Mouse (Mus musculus) midbrain, postnatal 0 days (tissue): Measurements from ENCODE around the gene Mcm9. TPM values are rescaled to one million over a fixed set of nuclear protein-coding genes. Genes with fewer than 3 reads are reported as not detected.

Experiments used
- ATAC-seq: fragments of 200-750 bp; cut with Nextera tagmentation; 2 replicates; pipeline ENCODE4 v1.8.0; 2017; ENCODE audit warnings: moderate number of reproducible peaks, mild to moderate bottlenecking, moderate TSS enrichment, moderate library complexity; ENCODE audit not compliant: low FRiP score
- DNase-seq: peaks from one replicate; pipeline ENCODE4 v3.0.0-alpha.2; 2015; ENCODE audit warnings: low spot score
- H3K27ac ChIP-seq: fragments of 300-500 bp; sonication (generic); 2 replicates; pipeline ENCODE4 v1.5.1; 2014; ENCODE audit warnings: low read depth, mild to moderate bottlenecking, low read length, mixed read lengths
- H3K27me3 ChIP-seq: fragments of 300-500 bp; sonication (generic); 2 replicates; pipeline ENCODE4 v1.6.1; 2014; ENCODE audit warnings: low read length, control low read depth, mixed read lengths; ENCODE audit not compliant: insufficient read depth
- H3K36me3 ChIP-seq: fragments of 300-500 bp; sonication (generic); 2 replicates; pipeline ENCODE4 v1.6.1; 2014; ENCODE audit warnings: low read length, control low read depth, mixed read lengths; ENCODE audit not compliant: insufficient read depth
- H3K4me1 ChIP-seq: fragments of 300-500 bp; sonication (generic); 2 replicates; pipeline ENCODE4 v1.6.1; 2014; ENCODE audit warnings: mild to moderate bottlenecking, control low read depth, antibody characterized with exemption, low read length, mixed read lengths; ENCODE audit not compliant: insufficient read depth
- H3K4me2 ChIP-seq: fragments of 300-500 bp; sonication (generic); 2 replicates; pipeline ENCODE4 v1.6.1; 2014; ENCODE audit warnings: low read depth, mild to moderate bottlenecking, low read length, mixed read lengths; ENCODE audit not compliant: poor library complexity, severe bottlenecking
- H3K4me3 ChIP-seq: fragments of 300-500 bp; sonication (generic); 2 replicates; pipeline ENCODE4 v1.5.1; 2014; ENCODE audit warnings: low read depth, mild to moderate bottlenecking, low read length, moderate library complexity
- H3K9ac ChIP-seq: fragments of 300-500 bp; sonication (generic); replicated peaks from 2 replicates; pipeline ENCODE4 v1.6.1; 2014; ENCODE audit warnings: mild to moderate bottlenecking, low read length, moderate library complexity, mixed read lengths; ENCODE audit not compliant: poor library complexity, severe bottlenecking
- H3K9me3 ChIP-seq: fragments of 300-500 bp; sonication (generic); 2 replicates; pipeline ENCODE4 v1.6.1; 2016; ENCODE audit warnings: low read length, control low read depth
- CTCF ChIP-seq: IDR thresholded peaks from 2 replicates; pipeline ENCODE4 v1.5.1; 2016; ENCODE audit warnings: antibody characterized with exemption, mild to moderate bottlenecking
- WGBS: fragments of 180-500 bp; shearing (Covaris S2); extraction: QIAGEN DNeasy Blood & Tissue Kit; methylation state at CpG from one replicate; pipeline ENCODE4 v1.1.7; 2014; 5-methylcytosine and 5-hydroxymethylcytosine counted together
- polyA plus RNA-seq: library from polyadenylated mRNA; unstranded; fragments of >200 nt; fragmentation: Nextera tagmentation; extraction: Ambion mirVana; gene quantifications from 2 replicates; pipeline ENCODE4 v1.2.1, GENCODE M21; 2015
- total RNA-seq: library from RNA; depleted of rRNA; stranded (reverse); fragments of >200 nt; gene quantifications from 2 replicates; pipeline ENCODE4 v1.2.3, GENCODE M21; 2014

Gene Mcm9
- total and polyA plus RNA-seq, 2 experiments from 2014 or later, result 3.1 to 5.7 TPM

- 70% methylated on average over 10 of the region's 10 CpGs for WGBS
- no peak for ATAC-seq
Observed at GRCm38 (mm10) chr10:53634160-53634559, 3.9 kb upstream of the Mcm9 start.

GRCm38 (mm10) chr10:53629918-53630250 is 355 bp downstream of the Mcm9 start:
- ATAC-seq, result peak; percentile 95
- DNase-seq, result peak; percentile 98
- peak overlapping the region; percentile 80 for H3K27ac ChIP-seq
- no peak for TF ChIP-seq CTCF
- H3K9me3 ChIP-seq, result no peaks in the 10 kb centered on the region
- H3K4me1 ChIP-seq, result no peaks in the 10 kb centered on the region
- peak overlapping the region; percentile 79 for H3K9ac ChIP-seq
- H3K27me3 ChIP-seq, result no peaks in the 10 kb centered on the region
- under 1% methylated on average over 35 of the region's 35 CpGs for WGBS
- peak overlapping the region; percentile 76 for H3K4me3 ChIP-seq
- H3K4me2 ChIP-seq, result peak overlapping the region; percentile 50
- H3K36me3 ChIP-seq, result no peaks in the 10 kb centered on the region

More at GRCm38 (mm10) chr10:53634160-53634559, 3.9 kb upstream of the Mcm9 start:
- Histone ChIP-seq H3K4me1 (no peaks in the 10 kb centered on the region), H3K4me2 (no peak overlapping the region), H3K9me3 (no peaks in the 10 kb centered on the region), H3K36me3 (0 out of 2 replicates have a peak, but pooled peaks cover 3% of the 10 kb centered on the region), H3K27me3 (no peaks in the 10 kb centered on the region), H3K27ac (no peak overlapping the region), H3K9ac (no peak overlapping the region), H3K4me3 (no peak overlapping the region)
- no peak for TF ChIP-seq CTCF
- no peak for DNase-seq

GRCm38 (mm10) chr10:53629247-53629917 is 857 bp downstream of the Mcm9 start:
- Histone ChIP-seq H3K27me3 (no peaks in the 10 kb centered on the region), H3K4me2 (peak overlapping the region; percentile 50), H3K9me3 (no peaks in the 10 kb centered on the region), H3K4me3 (peak overlapping the region; percentile 76), H3K4me1 (no peaks in the 10 kb centered on the region), H3K36me3 (no peaks in the 10 kb centered on the region), H3K9ac (peak overlapping the region; percentile 79), H3K27ac (peak overlapping the region; percentile 80)
- WGBS, result 0% methylated on average over 61 of the region's 67 CpGs
- peak; percentile 72 for TF ChIP-seq CTCF
- DNase-seq, result peak; percentile 95
- peak; percentile 85 for ATAC-seq

- WGBS, result 84% methylated on average over 8 of the region's 8 CpGs
- Histone ChIP-seq H3K4me1 (no peaks in the 10 kb centered on the region), H3K4me2 (no peak overlapping the region), H3K9me3 (no peaks in the 10 kb centered on the region), H3K4me3 (no peak overlapping the region), H3K9ac (no peak overlapping the region), H3K27me3 (no peaks in the 10 kb centered on the region), H3K36me3 (peaks cover 13% of the 10 kb centered on the region; the same call in 1 of the 2 replicates), H3K27ac (no peak overlapping the region)
- TF ChIP-seq CTCF, result no peak
- DNase-seq (no peak), ATAC-seq (no peak)
Observed at GRCm38 (mm10) chr10:53615850-53616616, 14.2 kb downstream of the Mcm9 start.

GRCm38 (mm10) chr10:53613955-53614354 is 16.3 kb downstream of the Mcm9 start:
- DNase-seq (no peak), ATAC-seq (no peak)
- H3K36me3 ChIP-seq, result peaks cover 17% of the 10 kb centered on the region; the same call in 1 of the 2 replicates
- no peak for TF ChIP-seq CTCF
- H3K27ac ChIP-seq, result no peak overlapping the region
- no peak overlapping the region for H3K4me3 ChIP-seq
- H3K9ac ChIP-seq, result no peak overlapping the region
- no peaks in the 10 kb centered on the region for H3K27me3 ChIP-seq
- H3K4me2 ChIP-seq, result no peak overlapping the region
- H3K9me3 ChIP-seq, result no peaks in the 10 kb centered on the region
- 80% methylated on average over 1 of the region's 1 CpGs for WGBS
- no peaks in the 10 kb centered on the region for H3K4me1 ChIP-seq

GRCm38 (mm10) chr10:53612172-53612571 is 18.1 kb downstream of the Mcm9 start:
- Histone ChIP-seq H3K27me3 (no peaks in the 10 kb centered on the region), H3K4me2 (no peak overlapping the region), H3K9ac (no peak overlapping the region), H3K27ac (no peak overlapping the region), H3K36me3 (peaks cover 17% of the 10 kb centered on the region; the same call in 1 of the 2 replicates), H3K9me3 (no peaks in the 10 kb centered on the region), H3K4me3 (no peak overlapping the region), H3K4me1 (no peaks in the 10 kb centered on the region)
- WGBS, result 82% methylated on average over 1 of the region's 1 CpGs
- peak; percentile 71 for ATAC-seq
- TF ChIP-seq CTCF, result no peak
- peak; percentile 86 for DNase-seq
